Mouse (Mus musculus) ES-E14 (cell line): ENCODE measurements around the gene Tmppe.

Experiments used
- HCFC1 ChIP-seq: IDR thresholded peaks from 2 replicates; pipeline ENCODE4 v1.6.1; 2012; ENCODE audit warnings: low read length, inconsistent platforms, borderline replicate concordance; ENCODE audit not compliant: insufficient read depth
- ZC3H11A ChIP-seq: IDR thresholded peaks from 2 replicates; pipeline ENCODE4 v1.6.1; 2012; ENCODE audit warnings: low read depth, mild to moderate bottlenecking, inconsistent platforms, low read length, borderline replicate concordance
- ZNF384 ChIP-seq: IDR thresholded peaks from 2 replicates; pipeline ENCODE4 v1.6.1; 2012; ENCODE audit warnings: low read depth, low read length, inconsistent platforms

DNA sequence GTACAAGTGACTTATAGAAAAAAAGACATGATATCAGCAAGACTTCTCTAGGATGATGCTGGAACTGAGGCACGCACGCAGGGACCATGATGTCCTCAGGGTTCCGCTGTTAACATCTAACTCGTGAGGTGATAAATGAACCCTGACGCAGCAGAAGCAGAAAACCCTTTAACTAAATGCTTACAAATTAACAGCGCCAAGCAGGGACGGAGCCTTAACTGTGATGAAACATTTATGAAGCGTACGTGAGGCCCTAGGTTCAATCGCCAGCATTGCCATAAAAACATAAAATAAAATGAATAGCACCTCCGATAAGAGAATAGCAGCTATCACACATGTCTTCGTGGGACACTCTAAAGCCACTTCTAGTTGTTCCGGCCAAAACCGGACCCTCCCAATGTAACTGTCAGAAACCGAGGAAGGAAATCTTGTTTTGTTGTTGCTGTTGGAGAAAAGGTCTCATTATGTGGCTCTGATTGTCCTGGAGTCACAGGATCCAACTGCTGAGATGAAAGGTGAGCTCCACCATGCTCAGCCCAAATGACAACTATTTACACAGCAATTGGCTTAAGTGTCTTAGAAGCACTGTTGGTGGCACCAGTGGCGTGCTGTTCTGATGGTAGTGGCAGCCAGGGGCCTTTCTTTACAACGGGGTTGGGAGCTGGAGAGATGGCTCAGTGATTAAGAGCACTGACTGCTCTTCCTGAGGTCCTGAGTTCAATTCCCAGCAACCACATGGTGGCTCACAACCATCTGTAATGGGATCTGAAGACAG lies 17.8 kb upstream of the Tmppe start:
- TF ChIP-seq HCFC1 (no peak), ZNF384 (no peak), ZC3H11A (no peak)
